Mouse (Mus musculus): ENCODE results near the gene Uhrf1.
A peak's percentile ranks its signal among the peaks of the same experiment; 100 is the strongest.

DNA sequence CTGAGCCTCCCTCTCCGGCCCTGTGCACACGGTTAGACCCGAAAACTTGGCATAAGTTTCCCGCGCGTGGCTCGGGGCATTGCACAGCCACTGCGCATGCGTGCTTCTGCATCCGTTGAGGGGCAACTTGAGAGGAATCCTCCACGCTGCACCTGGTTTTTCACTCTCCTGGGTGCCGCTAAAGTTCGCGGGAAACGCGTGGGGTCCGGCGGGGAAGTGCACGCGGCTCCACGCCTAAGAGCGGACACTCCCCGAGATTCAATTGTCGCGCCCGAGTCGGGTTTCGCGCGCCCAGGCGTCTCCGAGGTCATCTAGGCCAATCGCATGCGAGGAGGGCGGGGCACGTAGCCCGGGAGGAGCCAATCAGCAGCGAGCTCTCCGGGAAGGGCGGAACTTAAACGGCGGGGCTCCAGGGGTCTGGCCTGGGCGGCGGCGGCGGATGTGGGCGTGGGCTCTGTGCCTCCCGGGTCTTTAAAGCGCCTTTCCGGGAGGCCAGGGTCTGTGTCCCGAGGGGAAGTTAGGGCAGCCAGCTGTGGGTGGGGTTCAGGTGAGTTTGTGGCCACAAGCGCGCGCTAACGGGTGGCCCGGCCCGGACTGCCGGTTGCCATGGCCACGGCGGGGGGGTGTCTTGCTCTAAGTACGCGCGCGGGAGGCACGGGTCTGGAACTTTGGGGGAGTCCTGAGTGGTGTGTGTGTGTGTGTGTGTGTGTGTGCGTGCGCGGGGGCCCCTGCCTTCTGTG, 896 bp downstream of the Uhrf1 start:
- TF ChIP-seq POLR2A (IDR thresholded peaks at IDR 0.05; ENCODE audit: insufficient read length, low read depth) (peak; percentile 27), CEBPB (IDR thresholded peaks at IDR 0.05; ENCODE audit: insufficient read depth, poor library complexity, severe bottlenecking) (no peak), USF1 (IDR thresholded peaks at IDR 0.05; ENCODE audit: low read depth) (no peak), MYOD1 (IDR thresholded peaks at IDR 0.05; ENCODE audit: control insufficient read depth in 1 of 3, insufficient read length in 2 of 3, low read depth in 2 of 3) (no peak), E2F4 (IDR thresholded peaks at IDR 0.05; ENCODE audit: insufficient read depth) (peak; percentile 98), MYOG (IDR thresholded peaks at IDR 0.05; ENCODE audit: control insufficient read depth in 1 of 3, insufficient read depth in 1 of 3, insufficient read length in 2 of 3, low read depth in 2 of 3) (no peak), MAX (IDR thresholded peaks at IDR 0.05; ENCODE audit: low read depth) (no peak), SRF (IDR thresholded peaks at IDR 0.05; ENCODE audit: control insufficient read depth, insufficient read length, low read depth) (peak; percentile 55)
